Mouse (Mus musculus) spleen, adult 2 months (tissue): Measurements from ENCODE around the gene Rnf169. TPM values are rescaled to one million over a fixed set of nuclear protein-coding genes. Genes with fewer than 3 reads are reported as not detected.
"Not testable (repeated sequence)": the region's sequence is repeated elsewhere in the genome, so short reads cannot be mapped to it uniquely, and the experiment has no call there.

Experiments
- DNase-seq, 2 experiments: peaks; one replicate each; pipeline versions ENCODE4 v3.0.0 to v3.0.0-alpha.2; 2012 to 2021; ENCODE audit warnings: low spot score in 2 of 2, low read depth in 1 of 2
- H3K27ac ChIP-seq: fragments of 200-500 bp; 2 replicates; pipeline ENCODE4 v1.5.1; 2012; ENCODE audit warnings: low read length, inconsistent platforms; ENCODE audit not compliant: insufficient read depth
- H3K27me3 ChIP-seq: fragments of 200-500 bp; 2 replicates; pipeline ENCODE4 v1.6.1; 2012; ENCODE audit warnings: mild to moderate bottlenecking, moderate library complexity, low read length, inconsistent platforms; ENCODE audit not compliant: control insufficient read depth, insufficient read depth
- H3K36me3 ChIP-seq: fragments of 200-500 bp; 2 replicates; pipeline ENCODE4 v1.6.1; 2012; ENCODE audit warnings: mild to moderate bottlenecking, low read length, inconsistent platforms; ENCODE audit not compliant: control insufficient read depth, insufficient read depth
- H3K4me1 ChIP-seq: fragments of 200-500 bp; 2 replicates; pipeline ENCODE4 v1.6.1; 2011; ENCODE audit warnings: inconsistent platforms; ENCODE audit not compliant: control insufficient read depth, insufficient read depth, insufficient read length
- H3K4me3 ChIP-seq: fragments of 200-500 bp; 2 replicates; pipeline ENCODE4 v1.5.1; 2011; ENCODE audit warnings: mild to moderate bottlenecking, inconsistent platforms; ENCODE audit not compliant: insufficient read depth, insufficient read length; ENCODE audit errors: extremely low read depth
- CTCF ChIP-seq: fragments of 200-500 bp; IDR thresholded peaks from 2 replicates; pipeline ENCODE4 v1.5.1; 2011; ENCODE audit warnings: mild to moderate bottlenecking, inconsistent platforms; ENCODE audit not compliant: insufficient read depth, insufficient read length, insufficient replicate concordance; ENCODE audit errors: extremely low read depth
- POLR2A ChIP-seq: fragments of 200-500 bp; IDR thresholded peaks from 2 replicates; pipeline ENCODE4 v1.6.1; 2011; ENCODE audit warnings: low read depth, low read length, inconsistent platforms
- WGBS: fragments of 180-500 bp; shearing (Covaris S2); methylation state at CpG from one replicate; pipeline ENCODE4 v1.1.7; 2018; 5-methylcytosine and 5-hydroxymethylcytosine counted together
- polyA plus RNA-seq: library from polyadenylated mRNA; depleted of rRNA; stranded (reverse); fragments of >200 nt; gene quantifications from 2 replicates; pipeline ENCODE4 v1.2.3, GENCODE M21; 2012

Gene Rnf169
- polyA plus RNA-seq, 1 experiment = 4.3 TPM

- Histone ChIP-seq H3K27me3 (no peaks in the 10 kb centered on the region), H3K4me3 (no peak overlapping the region), H3K4me1 (peaks cover 5% of the 10 kb centered on the region; the same call in 1 of the 2 replicates), H3K27ac (0 out of 2 replicates have a peak overlapping the region, but pooled peaks have one; percentile 31), H3K36me3 (peaks cover 19% of the 10 kb centered on the region)
- no peak for DNase-seq
- TF ChIP-seq POLR2A (no peak), CTCF (no peak)
- 33% methylated on average over 4 of the region's 4 CpGs for WGBS
Observed at GRCm38 (mm10) chr7:99946356-99946755, 33.9 kb downstream of the Rnf169 start.

DNA sequence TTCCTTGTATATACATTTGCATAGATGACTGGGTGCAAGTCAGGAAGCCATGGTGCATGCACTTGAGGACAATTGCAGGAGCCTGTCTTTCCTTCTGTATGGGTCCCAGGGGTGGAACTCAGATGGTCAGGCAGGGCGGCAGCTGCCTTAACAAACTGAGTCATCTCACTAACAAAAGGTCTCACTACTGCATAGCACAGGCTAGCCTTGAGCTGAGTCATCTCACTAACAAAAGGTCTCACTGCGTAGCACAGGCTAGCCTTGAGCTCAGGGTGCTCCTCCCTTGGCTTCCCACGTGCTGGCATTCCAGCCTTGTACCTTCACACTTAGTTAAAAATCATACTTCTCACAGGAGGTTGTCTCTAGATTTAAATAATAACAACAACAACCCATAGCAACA lies 34.3 kb downstream of the Rnf169 start:
- WGBS = 91% methylated on average over 3 of the region's 3 CpGs
- no peak overlapping the region for H3K27ac ChIP-seq
- DNase-seq = no peak
- H3K4me1 ChIP-seq = peaks cover 5% of the 10 kb centered on the region; the same call in 1 of the 2 replicates
- H3K4me3 ChIP-seq = no peak overlapping the region
- H3K36me3 ChIP-seq = peaks cover 19% of the 10 kb centered on the region
- H3K27me3 ChIP-seq = no peaks in the 10 kb centered on the region
- TF ChIP-seq CTCF = no peak
- TF ChIP-seq POLR2A = no peak

- not testable (repeated sequence) for H3K27ac ChIP-seq, H3K27me3 ChIP-seq, H3K4me3 ChIP-seq, H3K4me1 ChIP-seq, DNase-seq
- WGBS = 97% methylated on average over 22 of the region's 22 CpGs
- peaks cover 24% of the 10 kb centered on the region for H3K36me3 ChIP-seq
Observed at GRCm38 (mm10) chr7:99945012-99945411, 35.2 kb downstream of the Rnf169 start.

DNA sequence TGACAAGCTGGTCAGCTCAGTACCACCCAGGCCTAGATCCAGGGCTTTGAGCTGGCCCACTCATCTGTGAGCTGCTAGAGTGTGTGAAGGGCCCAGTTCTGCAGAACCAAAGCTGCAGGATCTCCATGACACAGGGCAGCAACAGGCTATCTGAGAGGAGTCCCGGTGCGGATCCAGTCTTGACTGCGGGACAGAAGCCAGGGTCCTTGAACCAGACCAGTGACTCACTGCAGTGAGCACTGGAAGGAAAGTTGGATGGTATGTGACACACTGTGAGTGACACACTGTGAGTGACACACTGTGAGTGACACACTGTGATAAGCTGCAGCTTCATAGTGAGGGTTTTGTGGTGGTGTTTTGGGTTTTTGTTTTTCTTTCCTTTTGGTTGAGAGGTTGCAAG lies 35.7 kb downstream of the Rnf169 start:
- 97% methylated on average over 3 of the region's 3 CpGs for WGBS
- DNase-seq = no peak
- peaks cover 5% of the 10 kb centered on the region; the same call in 1 of the 2 replicates for H3K4me1 ChIP-seq
- H3K4me3 ChIP-seq = no peak overlapping the region
- peaks cover 24% of the 10 kb centered on the region for H3K36me3 ChIP-seq
- no peak overlapping the region for H3K27ac ChIP-seq
- no peak for TF ChIP-seq CTCF
- TF ChIP-seq POLR2A = no peak
- no peaks in the 10 kb centered on the region for H3K27me3 ChIP-seq

DNA sequence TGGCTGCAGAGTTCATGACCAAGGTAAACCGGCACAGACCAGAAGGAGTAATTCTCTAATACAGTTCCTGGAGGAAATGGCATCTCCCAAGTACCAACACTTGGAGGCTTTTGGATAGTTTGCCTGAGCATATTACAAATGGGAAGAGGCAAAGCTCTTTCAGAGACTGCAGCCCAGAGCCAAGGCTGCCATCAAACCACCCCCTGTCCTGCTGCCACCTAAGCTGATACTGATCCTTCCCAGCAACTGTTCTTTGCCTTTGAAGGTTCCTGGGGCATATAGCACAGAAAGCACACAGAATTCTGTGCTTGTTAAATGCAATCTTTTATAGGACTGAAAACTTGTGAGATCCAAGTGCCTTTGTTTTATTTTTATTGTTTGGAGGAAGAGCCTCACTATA lies 39.6 kb downstream of the Rnf169 start:
- Histone ChIP-seq H3K27me3 (no peaks in the 10 kb centered on the region), H3K4me3 (no peak overlapping the region), H3K27ac (no peak overlapping the region), H3K36me3 (peaks cover 21% of the 10 kb centered on the region), H3K4me1 (no peaks in the 10 kb centered on the region)
- DNase-seq = no peak
- no peak for TF ChIP-seq CTCF
- no peak for TF ChIP-seq POLR2A
- 91% methylated on average over 1 of the region's 1 CpGs for WGBS

DNA sequence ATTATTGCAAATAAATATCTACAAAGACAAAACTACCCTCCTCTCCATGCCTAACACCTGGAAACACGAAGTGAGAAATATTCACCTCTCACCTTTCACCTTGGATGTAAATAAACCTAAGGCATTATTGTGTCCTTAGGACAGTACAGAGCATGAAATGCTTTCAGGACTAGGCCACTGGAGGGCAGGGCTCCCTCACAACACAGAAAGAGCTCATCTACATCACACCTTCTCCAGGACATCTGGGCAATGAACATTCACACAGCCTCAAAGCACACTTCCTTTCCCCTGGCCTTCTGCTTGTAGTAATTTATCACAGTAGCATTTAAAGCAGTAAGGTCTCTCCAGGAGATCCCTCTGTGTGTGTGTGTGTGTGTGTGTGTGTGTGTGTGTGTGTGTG lies 44.5 kb downstream of the Rnf169 start:
- Histone ChIP-seq H3K36me3 (peaks cover 22% of the 10 kb centered on the region), H3K4me3 (no peak overlapping the region), H3K27ac (no peak overlapping the region), H3K4me1 (no peaks in the 10 kb centered on the region), H3K27me3 (no peaks in the 10 kb centered on the region)
- TF ChIP-seq CTCF = no peak
- TF ChIP-seq POLR2A = no peak
- 89% methylated on average over 1 of the region's 1 CpGs for WGBS
- no peak for DNase-seq

- peak in 1 of 2 experiments; percentile 59 for DNase-seq
- TF ChIP-seq CTCF = no peak
- no peak for TF ChIP-seq POLR2A
- no peaks in the 10 kb centered on the region for H3K27me3 ChIP-seq
- H3K4me3 ChIP-seq = no peak overlapping the region
- no peak overlapping the region for H3K27ac ChIP-seq
- WGBS = 81% methylated on average over 10 of the region's 10 CpGs
- H3K4me1 ChIP-seq = no peaks in the 10 kb centered on the region
- H3K36me3 ChIP-seq = peaks cover 27% of the 10 kb centered on the region
Observed at GRCm38 (mm10) chr7:99926916-99927714, 53.1 kb downstream of the Rnf169 start.
